Mouse (Mus musculus): ENCODE data around the gene Kdsr. TPM values are rescaled to one million over a fixed set of nuclear protein-coding genes. Genes with fewer than 3 reads are reported as not detected.
A peak's percentile ranks its signal among the peaks of the same experiment; 100 is the strongest.
"Not testable (repeated sequence)": the region's sequence is repeated elsewhere in the genome, so short reads cannot be mapped to it uniquely, and the experiment has no call there.

The Kdsr gene
- total RNA-seq, 4 experiments from 2014 or later = 43.0 to 45.7 (median 45.4) TPM

DNA sequence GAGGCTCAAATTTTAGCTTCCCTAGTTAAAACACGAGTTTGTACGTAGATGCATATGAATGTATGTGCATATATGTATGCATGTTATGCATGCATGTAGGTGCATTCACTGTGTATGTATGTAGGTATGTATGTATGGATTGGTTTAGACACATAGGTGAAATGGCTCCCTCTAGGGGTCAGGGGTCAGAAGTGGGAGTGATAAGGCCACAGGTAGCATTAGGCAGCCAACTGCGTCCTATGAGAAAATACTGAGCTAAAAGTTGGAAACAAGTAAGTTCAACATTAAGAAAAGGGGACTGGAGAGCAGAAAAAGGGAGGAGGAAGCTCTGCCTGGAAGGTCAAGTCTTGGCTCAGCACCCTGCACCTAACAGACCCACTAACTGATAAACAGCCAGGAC lies 21.4 kb downstream of the Kdsr start:
- DNase-seq = no peak

DNA sequence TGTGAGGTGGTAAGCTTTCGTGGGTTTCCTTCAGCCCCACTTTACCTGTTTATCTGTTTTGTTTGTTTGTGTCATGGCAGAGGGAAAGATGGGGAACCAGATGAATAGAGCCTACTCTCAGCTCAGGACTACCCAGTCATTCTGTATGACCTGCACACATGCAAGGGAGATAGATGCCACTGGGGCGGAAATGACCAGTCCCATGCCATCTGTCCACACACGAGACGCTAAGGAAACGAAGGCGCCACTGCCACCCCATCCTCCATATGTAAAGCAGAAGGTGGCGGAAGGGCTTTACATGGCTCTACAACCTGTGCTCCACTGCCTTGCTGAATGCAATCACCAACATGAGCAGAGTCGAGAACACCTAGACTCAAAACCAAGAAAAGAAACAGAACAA lies 23.3 kb downstream of the Kdsr start:
- no peak for DNase-seq

DNA sequence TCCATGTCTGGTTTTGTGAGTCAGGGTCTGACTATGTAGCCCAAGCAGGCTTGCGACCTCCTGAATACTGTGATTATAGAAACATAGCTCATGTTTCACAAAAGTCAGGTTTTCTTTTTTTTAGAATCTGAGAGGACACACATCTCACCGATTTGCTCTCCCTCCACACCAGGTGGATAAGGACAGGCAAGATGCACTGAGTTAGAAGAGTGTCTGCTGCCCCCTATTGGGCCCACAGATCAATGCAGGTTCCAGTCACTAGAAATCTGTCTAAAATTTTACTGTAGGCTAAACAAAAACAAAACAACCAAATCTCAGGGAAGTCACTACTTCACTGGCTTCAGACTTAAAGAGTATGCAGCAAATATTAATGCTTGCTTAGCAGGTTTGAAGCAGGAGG lies 23.9 kb downstream of the Kdsr start:
- DNase-seq = no peak

DNA sequence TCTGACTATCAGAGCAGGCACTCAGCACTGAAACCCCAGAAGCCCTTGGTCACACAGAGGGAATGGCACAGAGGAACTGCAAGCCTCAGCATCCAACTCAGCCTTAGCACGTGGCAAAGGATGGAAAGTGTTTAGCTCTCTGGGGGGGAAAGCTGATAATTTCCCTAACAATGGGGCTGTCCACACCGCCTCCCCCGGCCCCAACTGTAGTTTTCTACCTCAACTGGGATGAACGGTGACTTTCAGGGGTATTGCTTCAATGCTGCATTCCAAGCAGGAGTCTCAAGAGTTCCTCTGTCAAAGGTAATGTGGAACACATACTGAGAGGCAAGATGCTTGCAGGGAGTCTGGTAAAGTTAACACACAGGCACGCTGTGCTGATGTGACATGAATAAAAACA lies 37.5 kb downstream of the Kdsr start:
- no peak for DNase-seq

DNA sequence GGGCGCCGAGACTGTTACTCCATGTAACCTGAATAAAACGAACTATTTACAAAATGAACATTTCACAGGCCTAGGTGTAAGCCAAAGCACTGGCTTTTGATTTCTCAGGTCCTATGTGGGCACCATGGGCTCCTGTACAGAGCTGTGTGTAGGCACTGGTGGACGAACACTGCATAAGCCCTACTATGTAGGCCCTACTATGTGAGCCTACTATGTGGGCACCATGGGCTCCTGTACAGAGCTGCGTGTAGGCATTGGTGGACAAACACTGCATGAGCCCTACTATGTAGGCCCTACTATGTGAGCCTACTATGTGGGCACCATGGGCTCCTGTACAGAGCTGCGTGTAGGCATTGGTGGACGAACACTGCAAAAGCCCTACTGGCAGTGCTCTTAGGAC lies 41.8 kb downstream of the Kdsr start:
- not testable (repeated sequence) for DNase-seq

DNA sequence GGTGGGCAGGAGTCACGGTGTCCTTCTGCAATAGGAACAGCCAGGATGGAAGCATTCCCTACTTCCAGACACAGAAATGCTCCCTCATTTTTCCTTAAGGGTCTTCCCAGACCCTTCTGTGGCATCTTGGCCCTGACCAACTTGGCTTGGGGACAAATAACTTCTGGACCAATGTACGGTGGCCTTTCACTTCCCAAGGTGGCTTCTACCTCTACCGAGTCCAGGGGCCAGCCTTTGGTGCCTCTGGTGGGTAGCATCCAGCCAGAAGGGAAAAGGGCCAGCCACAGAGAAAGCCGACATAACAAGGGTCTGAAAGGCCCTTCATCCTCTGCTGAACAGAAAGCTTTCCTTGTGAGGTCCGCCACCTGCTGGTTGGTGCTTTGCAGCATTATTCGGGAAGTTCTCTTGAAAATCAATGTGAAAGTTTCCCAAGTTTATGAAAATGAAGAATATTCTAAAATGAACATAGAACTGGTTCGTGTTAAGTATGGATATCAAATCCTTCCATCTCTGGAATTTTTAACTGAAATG lies 42.4 kb downstream of the Kdsr start:
- peak; percentile 41 for DNase-seq

DNA sequence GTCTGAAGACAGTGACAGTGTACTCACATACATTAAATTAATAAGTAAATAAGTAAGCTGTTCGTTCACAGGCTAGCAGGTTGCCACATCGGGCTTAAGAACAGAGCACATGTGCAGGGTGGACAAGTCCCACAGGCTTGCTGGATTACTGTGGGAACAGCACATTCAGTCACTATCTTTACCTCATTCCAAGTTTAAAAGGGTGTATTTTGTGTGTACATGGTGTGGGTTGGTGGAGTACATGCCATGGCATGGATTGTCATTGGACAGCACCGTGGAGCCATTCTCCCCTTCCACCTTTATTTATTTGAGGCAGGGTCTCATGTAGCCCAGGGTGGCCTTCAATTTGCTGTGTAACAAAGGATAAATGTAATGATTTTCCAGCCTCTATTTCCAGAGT lies 43.4 kb downstream of the Kdsr start:
- DNase-seq = no peak

DNA sequence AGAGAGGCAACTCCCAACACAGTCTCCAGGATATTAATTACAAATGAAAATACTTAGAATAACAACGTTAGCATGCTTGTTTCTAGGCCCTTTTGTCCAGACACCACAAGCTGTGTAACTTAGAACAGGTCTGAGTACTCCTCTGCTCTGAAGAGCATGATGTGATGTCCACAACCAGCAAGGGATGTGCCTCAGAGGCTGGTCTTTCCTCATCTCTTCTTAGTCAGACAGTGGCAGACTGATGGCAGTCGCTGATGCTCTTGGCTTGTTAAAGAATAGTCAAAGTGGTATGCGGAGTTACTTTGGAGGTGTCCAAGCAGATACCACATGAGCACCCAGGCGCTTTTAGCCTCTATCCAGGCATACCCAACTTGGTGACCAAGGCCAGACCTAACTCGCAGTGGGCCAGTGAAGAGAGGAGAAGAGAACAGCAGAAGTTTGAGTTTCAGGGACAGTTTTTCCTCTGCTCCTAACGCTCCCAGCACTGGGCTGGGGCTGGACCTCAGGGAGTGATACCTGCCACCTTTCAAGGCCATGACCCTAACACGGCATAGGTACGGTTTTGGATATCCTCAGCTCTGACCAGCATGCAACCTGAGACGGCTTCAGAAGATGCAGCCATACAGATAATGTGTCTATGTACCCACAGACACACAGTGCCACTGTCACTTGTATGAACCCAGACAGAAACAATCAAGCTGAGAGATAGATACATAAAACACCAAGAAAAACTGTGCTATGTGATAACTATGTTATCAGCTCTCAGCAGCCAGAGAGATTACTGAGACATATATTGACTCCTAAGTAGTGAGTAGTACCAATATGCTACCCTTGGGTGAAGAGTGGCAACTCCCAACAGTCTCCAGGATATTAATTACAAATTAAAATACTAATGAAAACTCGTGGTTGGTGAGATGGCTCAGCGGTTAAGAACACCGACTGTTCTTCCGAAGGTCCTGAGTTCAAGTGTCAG lies 44.1 kb downstream of the Kdsr start:
- no peak for DNase-seq

DNA sequence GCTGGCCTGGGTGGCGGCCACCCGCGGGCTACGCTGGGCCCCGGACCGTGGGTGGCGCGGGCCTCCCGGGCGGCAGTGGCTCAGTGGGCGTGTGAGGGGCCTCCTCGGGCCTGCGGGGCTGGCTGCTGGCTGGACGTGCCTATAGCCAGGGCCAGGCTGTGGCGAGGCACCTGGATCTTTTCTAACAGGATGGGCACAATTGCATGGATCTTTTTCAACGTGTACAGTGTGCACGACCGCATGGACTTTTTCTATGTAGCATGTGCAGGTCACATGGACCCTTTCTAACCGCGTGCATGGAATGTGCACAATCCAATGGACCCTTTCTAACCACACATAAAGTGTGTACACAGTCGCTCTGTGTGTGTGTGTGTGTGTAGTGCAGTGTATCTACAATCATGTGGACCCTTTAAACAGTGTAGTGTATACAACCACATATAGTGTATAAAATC lies 45.0 kb downstream of the Kdsr start:
- no peak for DNase-seq

DNA sequence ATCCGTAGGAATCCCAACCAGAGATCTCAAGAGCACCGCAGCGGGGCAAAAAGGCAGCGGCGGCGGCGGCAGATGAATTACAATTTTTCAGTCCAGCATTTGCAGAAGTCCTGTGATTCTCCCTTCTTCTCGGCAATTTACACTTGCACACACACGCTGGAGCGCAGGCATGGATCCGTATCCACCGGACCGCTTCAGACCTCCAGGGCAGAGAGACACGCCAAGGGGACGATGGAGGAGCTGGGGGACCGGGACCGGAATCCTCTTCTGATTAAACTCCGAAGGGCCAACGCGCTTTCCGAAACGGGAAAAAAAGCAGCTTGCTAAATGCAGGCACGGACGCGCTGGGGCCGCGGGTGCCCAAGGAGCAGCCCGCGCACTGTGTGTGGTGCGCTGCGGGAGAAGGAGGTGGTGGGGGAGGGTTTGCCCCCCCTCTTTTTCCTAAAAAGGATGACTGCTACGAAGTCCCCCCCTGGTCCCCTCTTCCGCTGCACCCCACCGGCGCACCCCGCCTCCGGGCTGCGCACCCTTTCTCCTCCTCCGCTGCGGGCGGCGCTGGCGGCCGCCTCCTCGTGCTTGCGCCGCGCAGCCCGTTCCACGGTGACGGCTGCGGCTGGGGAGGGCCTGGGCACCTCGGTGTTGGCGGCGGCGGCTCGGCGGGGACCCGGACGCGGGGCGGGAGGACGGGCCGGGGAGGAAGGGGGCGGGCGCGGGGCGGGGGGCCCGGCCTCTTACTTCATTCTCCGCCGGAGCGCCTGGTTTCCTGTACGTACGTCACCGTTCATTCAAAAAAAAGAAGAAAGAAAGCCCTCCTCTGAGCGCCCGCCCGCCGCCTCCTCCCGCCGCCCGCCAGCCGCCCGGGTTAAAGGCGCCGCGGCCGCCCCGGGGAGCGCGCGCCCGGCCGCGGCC lies 45.7 kb downstream of the Kdsr start, which contains the start of gene Bcl2:
Gene Bcl2, minus strand, starts transcription at position 654 of the 909 bp plus-strand sequence.
- peak; percentile 65 for DNase-seq

DNA sequence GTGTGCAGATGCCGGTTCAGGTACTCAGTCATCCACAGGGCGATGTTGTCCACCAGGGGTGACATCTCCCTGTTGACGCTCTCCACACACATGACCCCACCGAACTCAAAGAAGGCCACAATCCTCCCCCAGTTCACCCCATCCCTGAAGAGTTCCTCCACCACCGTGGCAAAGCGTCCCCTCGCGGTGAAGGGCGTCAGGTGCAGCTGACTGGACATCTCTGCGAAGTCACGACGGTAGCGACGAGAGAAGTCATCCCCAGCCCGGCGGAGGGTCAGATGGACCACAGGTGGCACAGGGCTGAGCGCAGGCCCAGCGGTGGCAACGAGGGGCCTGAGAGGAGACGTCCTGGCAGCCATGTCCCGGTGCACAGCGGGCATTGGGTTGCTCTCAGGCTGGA lies 47.2 kb downstream of the Kdsr start:
- DNase-seq = peak; percentile 24

DNA sequence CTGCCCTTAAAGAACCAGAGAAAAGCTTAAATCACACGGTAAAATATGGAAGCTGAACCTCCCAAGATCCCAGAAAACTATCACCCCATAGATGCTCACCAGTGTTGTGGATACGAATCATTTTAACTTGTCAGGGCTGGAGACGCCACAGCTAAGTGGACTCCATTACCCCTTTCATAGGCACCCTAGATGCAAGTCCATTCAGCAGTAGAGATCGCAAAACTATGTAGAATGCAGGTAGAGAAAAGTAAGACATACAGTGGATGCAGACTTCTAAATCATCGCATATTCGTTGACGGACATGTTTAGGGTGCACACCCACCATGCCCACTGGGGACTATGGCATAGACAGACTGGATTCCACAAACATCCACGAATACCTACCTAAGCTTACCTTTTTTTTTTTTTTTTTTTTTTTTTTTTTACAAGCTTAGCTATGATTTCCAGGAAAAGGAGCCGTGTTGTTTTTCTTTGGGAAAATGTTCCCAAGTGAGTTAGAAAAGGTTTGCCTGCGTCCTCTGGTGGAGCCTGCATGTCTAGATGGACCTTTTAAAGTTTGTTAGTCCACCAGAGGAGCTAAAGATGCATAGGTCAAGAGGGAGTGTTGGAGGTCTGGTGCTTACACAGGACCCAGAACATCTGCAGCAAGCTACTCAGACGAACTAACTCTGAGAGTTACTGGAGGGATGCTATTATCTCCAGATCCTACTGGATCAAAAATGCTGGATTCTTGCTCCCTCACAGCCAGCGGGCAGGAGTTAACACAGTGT lies 48.0 kb downstream of the Kdsr start:
- no peak for DNase-seq

DNA sequence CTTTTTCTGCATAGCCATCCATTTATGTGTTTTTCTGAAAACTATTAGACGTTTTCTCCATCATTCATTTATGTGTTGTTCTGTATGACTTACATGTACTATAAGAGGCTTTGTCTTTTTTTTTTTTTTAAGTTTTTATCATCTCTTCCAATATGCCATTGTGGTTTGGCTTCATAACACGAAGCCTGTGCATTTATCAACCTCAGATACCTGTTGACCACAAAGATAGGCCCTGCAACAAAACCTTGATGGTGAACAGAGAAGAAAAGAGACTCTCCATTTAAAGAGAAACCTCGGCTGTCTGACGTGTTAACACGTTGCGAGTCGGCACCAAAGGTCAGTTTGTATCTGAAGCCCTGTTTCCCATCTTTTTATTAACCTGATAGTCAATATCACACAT lies 49.3 kb downstream of the Kdsr start:
- DNase-seq = no peak

DNA sequence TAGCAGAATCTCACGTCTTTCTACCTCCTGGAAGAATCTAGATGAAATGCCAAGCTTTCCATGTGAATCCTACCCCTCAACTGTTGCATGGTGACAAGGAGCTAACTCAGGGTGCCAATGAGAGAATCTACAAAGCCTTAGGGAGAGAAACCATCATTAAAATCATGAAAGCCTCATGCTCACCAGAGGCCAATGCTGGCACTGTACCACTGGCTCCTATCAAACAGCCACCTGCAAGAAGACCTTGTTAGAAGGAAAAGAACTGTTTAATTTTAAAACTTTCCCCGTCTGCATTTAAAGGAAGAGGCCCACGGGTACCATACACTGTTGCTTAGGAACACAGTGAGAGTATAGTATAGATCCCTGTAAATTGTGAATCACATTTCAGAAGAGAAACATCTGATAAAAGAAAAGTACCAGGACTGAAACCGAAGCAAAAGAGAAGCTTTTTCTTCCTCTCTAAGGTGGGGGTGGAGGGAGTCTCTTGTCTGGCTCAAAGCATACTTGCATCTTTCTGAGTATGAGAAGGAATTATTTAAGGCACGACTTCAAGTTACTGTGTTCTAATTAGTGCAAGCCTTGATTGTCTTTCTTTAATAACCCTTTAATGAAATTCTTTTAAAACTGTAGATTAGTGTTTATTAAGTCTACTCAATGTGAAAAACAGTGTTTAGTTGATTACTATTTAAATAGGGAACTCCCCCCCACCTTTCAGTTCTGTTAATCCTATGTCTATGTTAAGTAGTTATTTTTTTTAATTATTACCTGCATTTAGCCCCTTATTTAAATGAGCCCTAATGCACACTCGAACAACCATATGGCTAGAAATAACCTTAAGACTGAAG lies 52.3 kb downstream of the Kdsr start:
- DNase-seq = no peak

DNA sequence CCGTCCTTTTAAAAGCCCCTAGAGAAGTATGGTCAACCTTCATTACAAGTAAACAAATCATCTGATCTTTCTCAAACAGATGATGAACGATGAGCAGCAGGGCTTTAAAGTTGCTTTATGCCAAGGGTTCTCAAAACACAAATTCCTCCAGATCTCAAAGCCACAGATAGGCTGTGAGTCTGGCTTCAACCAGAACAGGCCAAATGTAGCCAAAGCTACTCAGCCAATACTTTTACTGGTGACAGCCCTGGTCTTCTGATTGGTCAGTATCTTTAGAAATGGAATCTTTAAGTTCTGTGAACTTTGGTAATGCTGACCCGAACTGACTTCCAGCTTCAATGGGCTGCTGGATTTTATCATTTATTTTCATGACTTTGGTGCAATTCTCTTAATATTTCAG lies 56.3 kb downstream of the Kdsr start:
- no peak for DNase-seq

DNA sequence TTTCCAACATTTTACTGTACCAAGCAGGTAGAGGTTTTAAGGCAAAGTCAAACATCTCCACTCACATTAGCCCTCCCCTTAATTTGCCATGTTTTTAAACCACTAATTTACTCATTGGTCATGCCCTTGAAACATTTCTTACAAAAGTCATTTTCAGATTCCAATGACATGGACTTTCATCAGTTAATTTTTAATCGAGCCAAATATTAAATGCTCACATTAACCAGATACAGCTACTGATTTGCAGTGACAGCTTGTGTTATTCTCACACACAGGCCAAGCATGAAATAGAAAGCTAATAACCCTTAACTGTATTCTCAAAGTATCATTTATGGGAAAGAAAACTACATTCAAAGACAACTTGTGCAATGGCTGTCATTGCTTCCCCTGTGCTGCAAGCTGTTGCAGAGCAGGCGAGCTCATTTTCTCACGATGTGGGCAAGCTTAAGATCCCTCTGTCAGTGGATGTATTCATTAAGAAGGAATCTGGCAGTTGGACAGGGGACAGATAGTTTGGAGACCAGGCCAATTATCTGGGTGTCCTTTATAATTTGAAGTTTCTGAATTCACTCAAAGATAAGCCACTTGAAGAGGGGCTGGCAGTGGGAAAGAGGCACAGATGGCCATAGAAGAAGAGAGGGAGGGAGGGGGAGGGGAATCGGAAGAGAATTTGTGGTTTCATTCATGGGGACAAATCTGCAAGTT lies 56.9 kb downstream of the Kdsr start:
- no peak for DNase-seq

DNA sequence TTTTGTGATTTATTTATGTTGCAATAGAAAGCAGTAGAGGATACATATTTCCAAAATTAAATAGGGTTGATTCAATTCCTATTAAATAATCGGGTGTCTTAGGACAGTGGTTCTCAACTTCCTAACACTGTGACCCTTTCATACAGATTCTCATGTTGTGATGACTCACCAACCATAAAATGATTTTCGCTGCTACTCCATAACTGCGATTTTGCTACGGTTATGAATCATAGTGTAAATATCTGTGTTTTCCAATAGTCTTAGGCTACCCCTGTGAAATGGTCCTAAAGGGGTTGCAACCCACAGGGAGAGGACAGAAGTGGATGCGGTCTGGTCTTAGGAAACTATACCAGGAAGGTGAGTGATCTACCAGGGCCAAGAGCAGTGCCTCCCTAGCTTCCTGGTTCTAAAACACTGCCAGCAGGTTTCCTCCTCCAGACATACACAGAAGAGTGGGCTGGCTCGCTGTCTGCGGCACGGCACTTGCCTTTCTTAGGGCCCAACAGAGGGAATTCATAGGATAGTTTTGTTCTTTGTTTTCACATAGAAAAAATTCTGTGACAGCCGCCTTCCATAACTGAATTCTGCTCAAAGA lies 58.9 kb downstream of the Kdsr start:
- no peak for DNase-seq

DNA sequence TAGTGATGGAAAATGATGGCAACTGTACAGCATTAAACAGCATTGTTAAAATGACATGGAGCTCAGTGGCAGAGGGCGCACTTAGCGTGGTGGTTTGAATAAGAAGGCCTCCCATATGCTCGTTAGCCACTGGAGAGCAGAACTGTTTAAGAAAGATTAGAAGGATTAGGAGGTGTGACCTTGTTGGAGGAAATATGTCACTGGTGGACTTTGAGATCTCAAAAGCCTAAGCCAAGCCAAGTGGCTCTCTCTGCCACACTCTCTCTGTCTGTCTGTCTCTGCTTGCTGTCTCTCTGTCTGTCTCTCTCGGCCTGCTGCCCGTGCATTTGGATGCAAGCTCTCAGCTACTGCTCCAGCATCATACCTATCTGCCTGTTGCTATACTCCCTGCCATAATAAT lies 63.1 kb downstream of the Kdsr start:
- DNase-seq = no peak

DNA sequence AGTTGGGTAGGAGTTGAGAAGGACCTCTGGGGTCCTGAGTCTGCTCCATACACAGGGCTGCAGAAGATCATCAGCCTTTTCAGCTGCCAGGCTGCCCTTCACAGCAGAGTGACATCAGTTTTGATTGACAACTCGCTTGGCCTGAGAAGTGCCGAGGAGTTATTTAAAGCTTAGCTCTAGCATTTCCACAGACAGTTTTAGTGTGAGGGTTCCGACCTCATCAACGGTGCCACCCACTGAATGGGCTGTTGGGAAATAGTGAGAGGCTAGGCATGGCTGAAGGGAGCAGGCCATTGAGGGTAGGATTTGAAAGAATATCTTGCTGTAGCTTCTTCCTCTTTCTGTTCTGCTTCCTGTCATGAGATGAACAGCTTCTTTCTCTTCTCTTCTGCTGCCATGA lies 63.9 kb downstream of the Kdsr start:
- DNase-seq = no peak

DNA sequence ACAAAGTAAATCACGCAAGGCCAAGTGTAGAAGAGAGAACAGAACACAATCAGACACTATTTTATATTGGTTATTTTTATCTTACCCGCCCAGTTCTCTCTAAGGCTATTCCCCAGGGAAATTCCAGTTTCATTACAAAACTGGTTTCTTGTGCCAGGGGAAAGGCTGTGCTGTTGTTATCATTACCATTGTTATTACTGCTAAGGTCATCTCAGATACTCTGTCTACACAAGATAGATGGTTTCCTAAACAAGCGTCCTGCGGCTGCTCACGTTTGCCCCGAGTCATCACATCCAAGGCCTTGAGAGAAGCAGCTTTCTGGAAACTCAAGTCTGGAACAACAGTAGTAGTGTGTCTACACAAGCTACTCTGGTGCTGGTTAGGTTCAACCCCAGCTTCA lies 65.2 kb downstream of the Kdsr start:
- DNase-seq = peak; percentile 25
